Mouse (Mus musculus) forebrain, postnatal 0 days (tissue): ENCODE measurements around the gene Uap1l1. TPM values are rescaled to one million over a fixed set of nuclear protein-coding genes. Genes with fewer than 3 reads are reported as not detected.
A peak's percentile ranks its signal among the peaks of the same experiment; 100 is the strongest.

Source experiments
- ATAC-seq: fragments of 200-750 bp; cut with Nextera tagmentation; 2 replicates; pipeline ENCODE4 v1.8.0; 2017; ENCODE audit warnings: mild to moderate bottlenecking, moderate library complexity
- DNase-seq: peaks from one replicate; pipeline ENCODE4 v3.0.0-alpha.2; 2015
- H3K27ac ChIP-seq: fragments of 300-500 bp; sonication (generic); 2 replicates; pipeline ENCODE4 v1.5.1; 2014; ENCODE audit warnings: low read depth, mild to moderate bottlenecking, antibody characterized with exemption, low read length, moderate library complexity, mixed read lengths
- H3K27me3 ChIP-seq: fragments of 300-500 bp; sonication (generic); 2 replicates; pipeline ENCODE4 v1.6.1; 2014; ENCODE audit warnings: mild to moderate bottlenecking, low read length, mixed read lengths; ENCODE audit not compliant: insufficient read depth
- H3K36me3 ChIP-seq: fragments of 300-500 bp; sonication (generic); 2 replicates; pipeline ENCODE4 v1.6.1; 2014; ENCODE audit warnings: mild to moderate bottlenecking, moderate library complexity; ENCODE audit not compliant: insufficient read depth
- H3K4me1 ChIP-seq: fragments of 300-500 bp; sonication (generic); 2 replicates; pipeline ENCODE4 v1.6.1; 2014; ENCODE audit warnings: antibody characterized with exemption; ENCODE audit not compliant: insufficient read depth
- H3K4me2 ChIP-seq: fragments of 300-500 bp; sonication (generic); 2 replicates; pipeline ENCODE4 v1.6.1; 2014; ENCODE audit warnings: low read depth, mild to moderate bottlenecking, moderate library complexity
- H3K4me3 ChIP-seq: fragments of 300-500 bp; sonication (generic); 2 replicates; pipeline ENCODE4 v1.5.1; 2014; ENCODE audit warnings: low read depth, low read length, mixed read lengths
- H3K9ac ChIP-seq: fragments of 300-500 bp; sonication (generic); 2 replicates; pipeline ENCODE4 v1.6.1; 2014; ENCODE audit warnings: mild to moderate bottlenecking
- H3K9me3 ChIP-seq: fragments of 300-500 bp; sonication (generic); 2 replicates; pipeline ENCODE4 v1.6.1; 2016; ENCODE audit warnings: low read length
- CTCF ChIP-seq: sonication (generic); IDR thresholded peaks from 2 replicates; pipeline ENCODE4 v1.5.1; 2016; ENCODE audit warnings: antibody characterized with exemption, control low read depth, low read depth
- WGBS: fragments of 180-500 bp; shearing (Covaris S2); extraction: QIAGEN DNeasy Blood & Tissue Kit; methylation state at CpG from one replicate; pipeline ENCODE4 v1.1.7; 2014; 5-methylcytosine and 5-hydroxymethylcytosine counted together
- polyA plus RNA-seq: library from polyadenylated mRNA; unstranded; fragments of >200 nt; fragmentation: Nextera tagmentation; extraction: Ambion mirVana; gene quantifications from 2 replicates; pipeline ENCODE4 v1.2.1, GENCODE M21; 2015
- total RNA-seq: library from RNA; depleted of rRNA; stranded (reverse); fragments of >200 nt; gene quantifications from 2 replicates; pipeline ENCODE4 v1.2.3, GENCODE M21; 2014

Uap1l1 gene
- total and polyA plus RNA-seq, 2 experiments from 2014 or later, result 4.1 to 10.4 TPM

- peak; percentile 48 for TF ChIP-seq CTCF
- Histone ChIP-seq H3K4me3 (peak within 1 kb of the TSS; percentile 35), H3K27ac (0 out of 2 replicates have a peak within 1 kb of the TSS, but pooled peaks have one; percentile 15), H3K4me1 (peaks cover 8% of the 10 kb centered on the region; the same call in 1 of the 2 replicates), H3K9me3 (no peaks in the 10 kb centered on the region), H3K27me3 (peaks cover 17% of the 10 kb centered on the region), H3K36me3 (no peaks in the 10 kb centered on the region), H3K9ac (peak within 1 kb of the TSS; percentile 37; the same call in 1 of the 2 replicates), H3K4me2 (peak within 1 kb of the TSS; percentile 67)
- ATAC-seq, result peak; percentile 58
- 2% methylated on average over 57 of the region's 57 CpGs for WGBS
- peak; percentile 62 for DNase-seq
Measured at GRCm38 (mm10) chr2:25395721-25396596, 30.5 kb upstream of the Uap1l1 start, which contains the start of gene Entpd2. Entpd2 (plus strand) TSS chr2:25395874.

- Histone ChIP-seq H3K4me3 (no peak overlapping the region), H3K9me3 (no peaks in the 10 kb centered on the region), H3K4me2 (no peak overlapping the region), H3K9ac (no peak overlapping the region), H3K4me1 (peaks cover 3% of the 10 kb centered on the region; the same call in 1 of the 2 replicates), H3K36me3 (no peaks in the 10 kb centered on the region), H3K27ac (0 out of 2 replicates have a peak overlapping the region, but pooled peaks have one; percentile 3), H3K27me3 (peaks cover 17% of the 10 kb centered on the region)
- ATAC-seq (peak; percentile 89), DNase-seq (peak; percentile 76)
- whole genome bisulfite sequencing, result 6% methylated on average over 3 of the region's 3 CpGs
- no peak for TF ChIP-seq CTCF
Measured at GRCm38 (mm10) chr2:25394281-25395221, 29.1 kb upstream of the Uap1l1 start.

DNA sequence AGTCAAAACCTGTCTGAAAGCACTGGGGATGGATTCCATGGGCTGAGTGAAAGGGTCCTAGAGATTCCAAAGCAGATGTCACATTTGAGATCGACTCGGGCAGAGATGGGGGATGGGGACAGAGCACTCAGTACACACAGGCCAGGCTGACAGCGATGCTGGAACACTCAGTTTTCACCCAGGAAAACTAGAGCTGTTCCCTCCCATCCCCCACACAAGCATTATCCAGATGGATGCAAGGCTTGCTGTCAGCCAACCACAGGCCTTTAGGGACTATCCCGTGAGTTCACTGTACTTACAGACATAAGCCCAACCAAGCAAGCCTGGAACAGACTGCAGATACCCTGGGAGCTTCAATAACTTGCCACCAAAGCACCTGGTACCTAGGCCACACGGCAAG lies 25.8 kb upstream of the Uap1l1 start:
- peaks cover 3% of the 10 kb centered on the region; the same call in 1 of the 2 replicates for H3K4me1 ChIP-seq
- DNase-seq (no peak), ATAC-seq (no peak)
- no peak overlapping the region for H3K4me2 ChIP-seq
- H3K27me3 ChIP-seq, result peaks cover 7% of the 10 kb centered on the region; the same call in 1 of the 2 replicates
- H3K9me3 ChIP-seq, result no peaks in the 10 kb centered on the region
- H3K27ac ChIP-seq, result no peak overlapping the region
- no peak overlapping the region for H3K4me3 ChIP-seq
- no peak for TF ChIP-seq CTCF
- no peaks in the 10 kb centered on the region for H3K36me3 ChIP-seq
- 81% methylated on average over 5 of the region's 5 CpGs for WGBS
- no peak overlapping the region for H3K9ac ChIP-seq

DNA sequence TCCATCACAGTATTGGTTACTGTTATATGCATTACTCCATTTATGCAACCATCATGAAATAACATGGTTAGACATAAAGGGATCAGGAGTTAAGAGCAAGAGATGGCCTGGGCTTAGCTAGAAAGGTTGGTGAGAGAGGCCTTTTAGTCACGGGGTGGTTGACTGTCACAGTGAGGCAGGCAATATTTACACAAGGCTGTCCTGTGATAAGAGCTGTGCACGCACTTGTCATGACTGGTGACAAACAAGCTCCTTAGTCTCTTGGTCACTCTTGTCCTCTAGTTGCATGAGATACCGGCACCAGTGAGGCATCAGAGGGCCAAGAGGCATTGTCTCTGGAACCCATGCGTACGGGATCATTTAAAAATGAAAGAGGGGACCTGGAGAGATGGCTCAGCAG lies 19.0 kb upstream of the Uap1l1 start:
- H3K36me3 ChIP-seq, result no peaks in the 10 kb centered on the region
- H3K27ac ChIP-seq, result no peak overlapping the region
- H3K9ac ChIP-seq, result no peak overlapping the region
- no peak for DNase-seq
- no peaks in the 10 kb centered on the region for H3K4me1 ChIP-seq
- no peak overlapping the region for H3K4me3 ChIP-seq
- no peak overlapping the region for H3K4me2 ChIP-seq
- no peaks in the 10 kb centered on the region for H3K27me3 ChIP-seq
- TF ChIP-seq CTCF, result no peak
- no peak for ATAC-seq
- H3K9me3 ChIP-seq, result no peaks in the 10 kb centered on the region
- WGBS, result 86% methylated on average over 5 of the region's 5 CpGs

GRCm38 (mm10) chr2:25376589-25376988 lies 11.1 kb upstream of the Uap1l1 start:
- no peaks in the 10 kb centered on the region for H3K27me3 ChIP-seq
- ATAC-seq, result peak; percentile 26; the same call in 1 of the 2 replicates
- TF ChIP-seq CTCF, result peak; percentile 86
- peak; percentile 69 for DNase-seq
- H3K36me3 ChIP-seq, result no peaks in the 10 kb centered on the region
- no peaks in the 10 kb centered on the region for H3K4me1 ChIP-seq
- H3K9me3 ChIP-seq, result no peaks in the 10 kb centered on the region
- H3K4me2 ChIP-seq, result no peak overlapping the region
- no peak overlapping the region for H3K4me3 ChIP-seq
- H3K27ac ChIP-seq, result no peak overlapping the region
- no peak overlapping the region for H3K9ac ChIP-seq
- 58% methylated on average over 4 of the region's 4 CpGs for WGBS

DNA sequence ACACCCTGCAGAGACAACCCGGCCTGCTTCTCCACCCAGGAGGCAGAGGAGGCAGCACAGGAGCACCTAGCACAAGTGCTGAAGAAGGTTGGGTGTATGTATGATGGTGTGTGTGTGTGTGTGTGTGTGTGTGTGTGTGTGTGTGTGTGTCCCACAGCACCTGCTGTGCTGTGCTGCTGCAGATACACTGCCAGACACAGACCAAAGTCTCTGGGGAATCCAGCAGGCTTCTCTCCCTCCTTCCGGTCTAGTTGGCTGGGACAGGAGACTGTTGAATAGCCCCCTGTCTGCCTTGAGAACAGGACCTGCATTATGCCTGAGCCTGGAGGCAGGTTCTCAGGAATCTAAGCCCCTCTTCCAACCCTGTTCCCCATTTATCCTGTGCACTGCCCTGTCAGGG lies 7.9 kb upstream of the Uap1l1 start:
- Histone ChIP-seq H3K4me1 (no peaks in the 10 kb centered on the region), H3K9me3 (no peaks in the 10 kb centered on the region), H3K4me2 (peak overlapping the region; percentile 83), H3K27ac (no peak overlapping the region), H3K9ac (peak overlapping the region; percentile 44; the same call in 1 of the 2 replicates), H3K36me3 (no peaks in the 10 kb centered on the region), H3K4me3 (peak overlapping the region; percentile 55; the same call in 1 of the 2 replicates), H3K27me3 (no peaks in the 10 kb centered on the region)
- ATAC-seq, result peak; percentile 38
- no peak for TF ChIP-seq CTCF
- no peak for DNase-seq
- WGBS, result 15% methylated on average over 2 of the region's 2 CpGs
